Mouse (Mus musculus) ZHBTc4 (cell line): ENCODE results near the gene Hfm1.

Experiments
- DNase-seq: peaks from one replicate; pipeline ENCODE4 v3.0.0-alpha.2; 2011; ENCODE audit warnings: low read depth, low spot score

Hfm1 gene

GRCm38 (mm10) chr5:106925488-106926368, at the start of gene Hfm1:
Gene Hfm1 (minus strand): TSS chr5:106926321.
- DNase-seq, result peak; percentile 86

GRCm38 (mm10) chr5:106973883-106974282, 47.8 kb upstream of the Hfm1 start:
- DNase-seq, result no peak

GRCm38 (mm10) chr5:106967578-106967977, 41.5 kb upstream of the Hfm1 start:
- no peak for DNase-seq

DNA sequence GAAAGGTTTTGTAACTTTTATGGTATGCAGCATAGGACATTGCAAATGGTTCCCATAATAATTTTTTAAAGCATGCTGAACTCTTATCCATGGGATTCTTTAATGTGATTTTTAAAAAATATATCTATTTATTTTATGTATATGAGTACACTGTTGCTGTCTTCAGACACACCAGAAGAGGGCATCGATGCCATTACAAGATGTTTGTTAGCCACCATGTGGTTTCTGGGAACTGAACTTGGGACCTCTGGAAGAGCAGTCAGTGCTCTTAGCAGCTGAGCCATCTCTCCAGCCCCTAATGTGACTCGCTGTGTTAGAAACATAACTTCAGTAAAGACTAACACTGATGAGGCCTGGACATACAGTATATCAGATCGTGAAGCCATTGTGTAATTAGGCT, 40.3 kb upstream of the Hfm1 start:
- DNase-seq, result no peak

- DNase-seq, result no peak
These were observed 38.4 kb upstream of the Hfm1 start for GRCm38 (mm10) chr5:106964513-106965014.

GRCm38 (mm10) chr5:106963584-106964512, 37.7 kb upstream of the Hfm1 start, which contains the start of gene Cdc7:
Gene Cdc7 (plus strand): TSS chr5:106964322.
- DNase-seq, result peak; percentile 97

GRCm38 (mm10) chr5:106960451-106960850, 34.3 kb upstream of the Hfm1 start:
- peak; percentile 70 for DNase-seq

GRCm38 (mm10) chr5:106959031-106959430, 32.9 kb upstream of the Hfm1 start:
- no peak for DNase-seq

DNA sequence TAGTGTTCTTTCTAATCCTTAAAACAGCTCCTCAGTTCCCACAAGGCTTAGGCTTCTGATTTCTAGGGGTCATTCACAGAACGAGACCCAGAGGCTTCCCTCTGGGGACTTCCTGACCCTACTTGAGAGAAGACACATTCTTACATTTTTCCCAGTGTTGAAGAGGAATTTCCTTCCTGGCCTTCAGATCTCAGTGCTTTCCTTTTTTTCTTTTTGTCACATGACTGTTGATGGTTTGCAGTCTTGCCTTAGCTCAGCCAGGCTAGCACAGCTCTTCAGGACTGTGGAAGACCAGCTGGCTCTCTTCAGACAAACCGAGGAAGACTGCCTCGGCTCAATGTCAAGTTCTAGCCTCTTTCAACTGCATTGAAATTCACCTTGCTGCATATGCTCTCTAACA, 30.3 kb upstream of the Hfm1 start:
- DNase-seq, result no peak

- no peak for DNase-seq
These were observed 22.6 kb upstream of the Hfm1 start for GRCm38 (mm10) chr5:106948683-106949082.

- DNase-seq, result no peak
These were observed 20.2 kb upstream of the Hfm1 start for GRCm38 (mm10) chr5:106946342-106946741.

- no peak for DNase-seq
These were observed 1.9 kb upstream of the Hfm1 start for GRCm38 (mm10) chr5:106927996-106928395.

- DNase-seq, result no peak
These were observed 207 bp upstream of the Hfm1 start for GRCm38 (mm10) chr5:106926369-106926686.

- no peak for DNase-seq
These were observed 6.8 kb downstream of the Hfm1 start for GRCm38 (mm10) chr5:106919315-106919714.

DNA sequence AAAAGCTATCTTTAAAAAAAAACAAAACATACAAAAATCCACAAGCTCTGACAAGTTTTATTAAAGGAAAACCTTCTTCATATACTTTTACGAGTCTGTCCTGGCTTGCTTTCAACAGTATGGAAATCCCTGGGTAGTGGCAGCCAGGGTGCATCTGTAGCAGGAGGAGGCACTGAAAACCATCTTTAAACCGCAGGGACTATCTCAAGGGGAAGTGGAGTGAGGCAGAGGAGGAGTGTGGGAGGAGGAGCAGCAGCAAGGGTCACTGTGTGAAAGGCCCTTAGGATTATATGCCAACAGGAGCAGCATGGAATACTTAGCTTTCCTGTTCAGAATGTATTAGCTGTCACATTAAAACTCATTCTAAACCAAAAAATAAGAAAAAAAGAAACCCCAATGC, 29.2 kb downstream of the Hfm1 start:
- no peak for DNase-seq

DNA sequence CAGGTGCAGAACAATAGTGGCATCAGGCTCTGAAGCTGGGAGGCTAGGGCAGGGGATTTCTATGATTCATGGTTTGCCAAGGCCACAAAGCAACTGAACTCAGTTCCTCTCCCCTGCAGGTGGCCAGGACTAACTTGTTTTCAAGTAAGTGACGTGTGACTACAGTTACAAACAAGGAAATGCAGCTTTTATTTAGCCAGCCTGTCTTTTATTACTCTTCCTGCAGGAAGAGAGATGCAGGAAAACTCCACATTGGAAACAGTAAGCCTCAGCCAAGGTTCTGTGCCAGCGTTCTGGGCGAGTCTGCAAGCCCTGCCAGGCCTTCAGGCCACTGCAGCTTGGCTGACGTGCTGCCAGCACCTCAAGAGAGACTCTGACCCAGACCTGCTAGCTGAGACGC, 34.3 kb downstream of the Hfm1 start:
- no peak for DNase-seq

GRCm38 (mm10) chr5:106887303-106888071, 38.6 kb downstream of the Hfm1 start:
- no peak for DNase-seq

- no peak for DNase-seq
These were observed 40.6 kb downstream of the Hfm1 start for GRCm38 (mm10) chr5:106885517-106885916.

DNA sequence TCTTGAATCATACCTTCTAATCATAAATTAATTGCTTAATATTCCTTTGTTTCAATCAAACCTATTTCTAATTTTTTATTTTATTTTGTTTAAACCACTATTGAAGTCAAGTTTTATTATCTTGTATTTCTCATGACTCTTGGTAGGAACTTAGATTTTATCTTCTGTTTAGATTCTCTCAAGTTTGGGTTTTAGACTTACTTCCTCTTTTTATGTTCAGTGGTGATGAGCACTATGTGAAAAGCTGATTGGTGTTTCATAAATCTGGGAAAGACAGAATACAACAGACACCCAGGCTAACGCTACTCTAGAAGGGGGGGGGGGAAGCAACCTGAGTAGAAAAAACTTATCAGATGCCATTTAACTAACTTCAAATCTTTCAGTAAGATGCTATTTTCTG, 49.7 kb downstream of the Hfm1 start:
- DNase-seq, result no peak

- peak; percentile 50 for DNase-seq
These were observed 65.7 kb downstream of the Hfm1 start for GRCm38 (mm10) chr5:106860415-106860814.

DNA sequence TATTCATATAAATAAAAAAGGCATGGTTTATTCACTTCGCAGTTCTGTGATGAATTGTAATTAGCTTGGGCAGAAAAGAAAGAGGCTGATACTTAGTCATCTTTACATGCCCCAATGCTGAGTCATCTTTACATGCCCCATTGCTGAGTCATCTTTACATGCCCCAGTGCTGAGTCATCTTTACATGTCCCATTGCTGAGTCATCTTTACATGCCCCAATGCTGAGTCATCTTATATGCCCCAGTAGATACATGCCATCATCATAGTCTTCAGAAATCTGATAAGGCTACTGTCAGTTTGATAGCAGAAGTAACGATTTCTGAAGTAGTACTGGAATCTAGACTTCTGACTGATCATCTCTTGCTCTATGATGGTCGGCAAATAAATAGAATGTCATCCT, 72.8 kb downstream of the Hfm1 start:
- peak; percentile 10 for DNase-seq

DNA sequence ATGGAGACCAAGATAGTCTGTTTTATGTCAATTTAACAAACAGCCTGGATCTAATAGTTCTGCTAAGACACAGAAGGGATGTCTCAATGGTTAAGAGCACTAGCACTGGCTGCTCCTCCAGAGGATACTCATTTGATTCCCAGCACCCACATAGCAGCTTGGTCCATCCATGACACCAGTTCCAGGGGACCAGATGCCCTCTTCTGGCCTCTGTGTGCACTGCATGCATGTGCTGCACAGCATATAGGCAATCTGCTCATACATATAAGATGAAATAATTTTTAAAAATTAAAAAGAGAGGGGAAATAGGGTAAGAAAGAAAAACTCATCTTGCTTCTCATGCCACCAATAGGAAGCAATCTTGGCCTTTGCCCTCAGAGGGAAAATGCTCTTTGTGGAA, 79.1 kb downstream of the Hfm1 start:
- DNase-seq, result peak; percentile 44
